Mouse (Mus musculus) small intestine, adult 2 months (tissue): ENCODE measurements around the gene Hnrnph3.

Experiments used
- CTCF ChIP-seq: fragments of 200-500 bp; IDR thresholded peaks from 2 replicates; pipeline ENCODE4 v1.5.1; 2012; ENCODE audit warnings: low read depth, mild to moderate bottlenecking, control low read depth, inconsistent platforms, low read length, moderate library complexity, mixed read lengths; ENCODE audit not compliant: insufficient replicate concordance, insufficient read length; ENCODE audit errors: extremely low read depth
- POLR2A ChIP-seq: fragments of 200-500 bp; IDR thresholded peaks from 2 replicates; pipeline ENCODE4 v1.6.1; 2012; ENCODE audit warnings: low read depth, mild to moderate bottlenecking, control low read depth, inconsistent platforms, low read length, moderate library complexity

- TF ChIP-seq CTCF, result no peak
- no peak for TF ChIP-seq POLR2A
These were observed 33.1 kb upstream of the Hnrnph3 start for GRCm38 (mm10) chr10:63056966-63057750.
